Mouse (Mus musculus): ENCODE results near the gene Ccdc7a. TPM values are rescaled to one million over a fixed set of nuclear protein-coding genes. Genes with fewer than 3 reads are reported as not detected.
A peak's percentile ranks its signal among the peaks of the same experiment; 100 is the strongest.
"Not testable (repeated sequence)": the region's sequence is repeated elsewhere in the genome, so short reads cannot be mapped to it uniquely, and the experiment has no call there.

The Ccdc7a gene
- total RNA-seq (2021) = not detected
- long read RNA-seq, experiment 1 = 0 reads
- long read RNA-seq, experiment 2 = 0 reads

- not testable (repeated sequence) for DNase-seq (ENCODE audit: low spot score in 2 of 2)
Observed at GRCm38 (mm10) chr8:129065417-129065816, at the start of gene Ccdc7a. Gene Ccdc7a (minus strand): TSS chr8:129065517.

DNA sequence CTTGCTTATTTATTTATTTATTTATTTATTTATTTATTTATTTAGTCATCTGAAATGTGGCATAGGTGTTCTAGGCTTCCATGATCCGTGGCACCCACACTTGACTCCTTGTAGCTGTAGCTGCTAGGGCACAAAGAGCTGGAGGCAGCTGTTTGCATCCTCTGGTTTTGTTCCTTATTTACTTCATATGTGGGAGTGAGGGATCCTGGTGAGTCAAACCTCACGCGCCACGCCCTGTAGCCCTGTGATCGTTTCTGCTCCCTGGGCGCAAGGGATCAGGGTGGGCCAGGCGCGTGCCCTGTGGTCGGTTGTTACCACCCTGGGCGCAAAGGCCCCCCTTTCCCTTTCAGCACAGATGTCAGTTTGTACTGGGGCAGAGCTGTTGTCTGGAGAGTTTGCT lies 1.5 kb upstream of the Ccdc7a start, which contains the start of gene Ccdc7b:
Ccdc7b (plus strand) TSS at position 301 of the 400 bp plus-strand sequence.
- DNase-seq (ENCODE audit: low spot score in 2 of 2) = not testable (repeated sequence)

GRCm38 (mm10) chr8:128991389-128991788 lies 73.9 kb downstream of the Ccdc7a start:
- no peak for DNase-seq (ENCODE audit: low spot score in 2 of 2)

GRCm38 (mm10) chr8:128948941-128949340 lies 116.4 kb downstream of the Ccdc7a start:
- not testable (repeated sequence) for DNase-seq (ENCODE audit: low spot score in 2 of 2)

GRCm38 (mm10) chr8:128941022-128941641 lies 124.2 kb downstream of the Ccdc7a start:
- DNase-seq (ENCODE audit: low spot score in 2 of 2) = peak; percentile 17 to 32

DNA sequence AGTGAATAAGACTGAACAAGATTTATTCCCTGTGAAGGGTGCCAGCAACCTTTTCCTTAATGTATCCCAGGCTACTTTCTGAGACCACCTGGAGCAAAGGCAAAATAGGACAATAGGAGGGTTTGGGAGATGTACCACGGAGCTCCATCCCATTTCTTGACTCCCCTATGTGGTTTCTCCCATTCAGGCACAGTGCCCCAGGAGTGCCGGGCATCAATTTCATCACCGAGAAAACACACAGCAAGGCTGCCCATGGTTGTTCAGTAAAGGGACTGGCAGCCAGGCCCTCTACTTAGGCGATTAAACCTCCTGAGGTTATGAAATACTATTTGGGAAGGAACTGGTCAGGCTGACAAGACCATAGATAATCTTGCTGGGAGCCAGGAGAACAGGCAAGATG lies 131.9 kb downstream of the Ccdc7a start:
- no peak for DNase-seq (ENCODE audit: low spot score in 2 of 2)

DNA sequence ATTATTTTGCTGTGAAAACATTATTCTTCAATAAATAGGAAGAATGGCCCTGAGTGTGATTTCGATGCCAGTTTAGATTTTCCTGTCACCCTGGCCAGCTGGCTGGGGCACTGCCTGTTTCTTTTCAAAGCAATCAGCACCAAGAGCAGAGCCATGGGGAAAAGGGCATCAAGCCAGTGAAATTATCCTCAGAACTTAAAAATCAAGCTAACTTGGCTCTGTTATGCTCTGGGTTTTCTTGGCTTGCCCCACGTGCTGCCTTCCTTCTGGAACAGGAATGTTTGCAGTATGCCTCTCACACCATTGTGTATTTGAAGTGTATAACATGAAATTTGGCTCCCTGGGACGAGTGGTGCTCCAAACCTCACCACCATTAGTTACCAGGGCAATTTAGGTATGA lies 182.6 kb downstream of the Ccdc7a start:
- DNase-seq (ENCODE audit: low spot score in 2 of 2) = no peak

GRCm38 (mm10) chr8:128843749-128844148 lies 221.6 kb downstream of the Ccdc7a start:
- DNase-seq (ENCODE audit: low spot score in 2 of 2) = no peak

DNA sequence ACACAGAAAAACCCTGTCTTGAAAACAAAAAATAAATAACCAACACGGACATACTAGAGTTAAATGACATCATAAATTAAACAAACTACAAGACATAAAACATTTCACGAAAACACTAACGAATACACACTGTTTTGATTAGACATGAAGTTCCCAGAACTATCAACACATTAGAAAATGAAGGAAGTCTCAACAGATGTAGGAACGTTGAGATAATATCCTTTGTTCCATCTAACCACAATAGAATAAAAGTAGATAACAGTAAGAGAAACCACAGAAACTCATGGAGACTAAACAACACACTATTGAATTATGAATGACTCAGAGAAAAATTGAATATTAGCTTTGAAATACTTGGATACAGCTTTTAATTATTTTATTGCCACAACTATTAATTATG lies 252.8 kb downstream of the Ccdc7a start:
- DNase-seq (ENCODE audit: low spot score in 2 of 2) = no peak

DNA sequence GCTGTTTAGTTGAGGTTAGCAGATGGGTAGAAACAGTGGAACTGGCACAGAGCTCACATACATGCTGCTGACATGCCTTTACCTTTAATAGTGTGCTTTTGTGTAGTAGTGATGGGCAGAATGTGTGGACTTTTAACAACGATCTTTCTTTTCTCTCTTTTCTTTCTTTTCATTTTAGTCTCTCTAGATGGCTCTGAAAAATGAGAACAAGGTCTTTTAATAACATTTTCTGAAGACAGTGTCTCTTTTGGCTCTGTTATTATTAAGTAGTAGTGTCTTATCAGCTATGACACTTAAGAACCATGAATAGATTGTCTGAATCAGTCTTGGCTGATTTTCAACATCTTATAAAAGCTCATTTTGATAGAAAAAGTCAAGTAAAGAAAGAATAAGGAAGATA lies 266.7 kb downstream of the Ccdc7a start, which contains the start of gene Gm3952:
Gm3952 (minus strand) TSS at position 101 of the 400 bp plus-strand sequence.
- no peak for DNase-seq (ENCODE audit: low spot score in 2 of 2)

DNA sequence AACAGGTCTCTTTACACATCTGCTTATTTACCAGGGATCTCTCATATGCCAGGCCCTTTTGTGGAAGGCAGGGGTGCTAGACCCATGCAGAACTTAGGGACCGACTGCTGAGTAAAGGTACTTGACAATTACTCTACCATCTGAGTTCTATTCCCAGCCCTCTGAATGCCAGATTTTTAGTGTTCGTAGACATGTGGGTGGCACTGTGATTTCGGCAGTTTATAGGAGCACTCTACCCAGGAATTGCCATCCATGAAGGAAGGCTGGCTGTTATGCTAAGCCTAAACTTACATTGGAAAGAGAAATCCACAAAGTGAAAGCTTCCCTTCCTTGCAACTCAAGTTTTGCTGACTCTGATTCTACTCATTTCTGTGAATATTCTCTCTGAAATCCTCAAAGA lies 329.6 kb downstream of the Ccdc7a start:
- DNase-seq (ENCODE audit: low spot score in 2 of 2) = no peak

DNA sequence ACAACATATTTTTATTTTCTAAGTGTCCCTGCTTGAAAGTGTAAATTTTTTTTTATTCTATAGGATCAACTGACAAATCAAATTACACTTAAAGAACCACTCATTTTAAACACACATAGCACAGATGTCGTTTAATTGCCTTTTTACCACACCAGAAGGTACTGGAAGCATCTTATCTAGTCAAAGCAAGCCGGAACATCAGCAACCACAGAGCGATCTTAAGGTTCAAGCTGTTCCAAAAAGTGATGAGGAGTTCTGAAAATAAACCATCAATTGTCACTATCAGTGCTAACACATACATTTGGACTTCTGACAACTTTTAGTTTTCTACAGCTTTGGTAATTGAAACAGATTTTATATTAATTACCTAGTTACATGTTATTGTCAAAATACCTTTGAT lies 331.2 kb downstream of the Ccdc7a start:
- DNase-seq (ENCODE audit: low spot score in 2 of 2) = no peak

- DNase-seq (ENCODE audit: low spot score in 2 of 2) = no peak
Observed at GRCm38 (mm10) chr8:128732254-128732653, 333.1 kb downstream of the Ccdc7a start.

GRCm38 (mm10) chr8:128727213-128727612 lies 338.1 kb downstream of the Ccdc7a start:
- DNase-seq (ENCODE audit: low spot score in 2 of 2) = no peak

DNA sequence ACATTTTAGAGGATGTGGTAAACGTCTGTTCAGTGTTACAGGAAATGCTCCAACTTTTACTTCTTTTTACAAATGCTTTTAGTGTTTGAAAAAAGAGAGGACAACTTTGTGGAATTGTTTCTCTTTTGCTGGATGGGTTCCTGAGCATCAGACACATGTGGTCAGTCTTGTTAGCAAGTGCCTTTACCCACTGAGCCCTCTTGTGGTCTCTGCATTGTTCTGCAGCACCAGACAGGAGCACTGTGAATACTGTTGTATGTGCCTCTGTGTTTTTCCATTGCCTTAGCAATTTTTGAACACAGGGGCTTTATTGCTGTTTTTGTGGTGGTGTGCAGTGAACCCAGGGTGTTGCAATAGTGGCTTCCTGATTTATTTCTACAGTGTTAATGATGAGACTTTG lies 340.5 kb downstream of the Ccdc7a start:
- no peak for DNase-seq (ENCODE audit: low spot score in 2 of 2)

- DNase-seq (ENCODE audit: low spot score in 2 of 2) = no peak
Observed at GRCm38 (mm10) chr8:128716184-128716583, 349.1 kb downstream of the Ccdc7a start.

GRCm38 (mm10) chr8:128709261-128709660 lies 356.1 kb downstream of the Ccdc7a start:
- peak; percentile 74 to 82 for DNase-seq (ENCODE audit: low spot score in 2 of 2)

- no peak for DNase-seq (ENCODE audit: low spot score in 2 of 2)
Observed at GRCm38 (mm10) chr8:128704836-128705235, 360.5 kb downstream of the Ccdc7a start.

DNA sequence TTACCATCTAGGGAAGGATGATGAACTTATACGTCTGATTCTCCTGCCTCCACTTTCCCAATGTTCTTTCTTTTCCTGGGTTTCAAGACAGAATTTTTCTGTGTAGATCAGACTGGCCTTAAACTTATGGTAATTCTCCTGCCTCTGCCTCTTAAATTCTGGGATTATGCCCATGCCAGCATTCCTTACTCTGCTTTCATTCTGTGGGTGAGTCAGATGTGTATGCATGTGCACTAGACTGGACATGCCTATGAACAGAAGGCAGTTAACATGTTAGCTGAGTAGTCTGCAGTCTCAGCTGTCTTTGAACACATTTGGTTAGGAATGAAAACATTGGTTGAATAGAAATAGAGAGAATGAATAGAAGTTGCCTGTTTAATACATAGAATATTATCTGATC lies 360.9 kb downstream of the Ccdc7a start:
- no peak for DNase-seq (ENCODE audit: low spot score in 2 of 2)

DNA sequence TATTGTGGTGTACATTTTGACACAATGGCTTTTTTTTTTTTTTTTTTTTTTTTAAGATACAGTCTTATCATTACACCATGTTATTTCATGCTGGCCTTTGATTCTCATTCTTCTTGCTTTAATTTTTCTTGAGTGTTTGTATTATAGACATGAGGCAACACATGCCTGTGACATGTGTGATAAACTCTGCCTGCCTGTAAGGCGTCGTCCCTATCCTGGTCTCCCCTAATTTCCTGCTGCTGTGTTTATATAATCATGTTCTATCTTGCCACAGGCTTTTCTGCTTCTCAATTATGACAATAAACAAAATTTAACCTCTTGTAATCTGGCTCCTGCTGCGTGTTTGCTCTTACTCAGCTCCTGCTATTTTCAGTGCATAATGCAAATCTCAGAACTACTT lies 367.4 kb downstream of the Ccdc7a start:
- DNase-seq (ENCODE audit: low spot score in 2 of 2) = no peak

GRCm38 (mm10) chr8:128696701-128697397 lies 368.5 kb downstream of the Ccdc7a start:
- DNase-seq (ENCODE audit: low spot score in 2 of 2) = no peak

DNA sequence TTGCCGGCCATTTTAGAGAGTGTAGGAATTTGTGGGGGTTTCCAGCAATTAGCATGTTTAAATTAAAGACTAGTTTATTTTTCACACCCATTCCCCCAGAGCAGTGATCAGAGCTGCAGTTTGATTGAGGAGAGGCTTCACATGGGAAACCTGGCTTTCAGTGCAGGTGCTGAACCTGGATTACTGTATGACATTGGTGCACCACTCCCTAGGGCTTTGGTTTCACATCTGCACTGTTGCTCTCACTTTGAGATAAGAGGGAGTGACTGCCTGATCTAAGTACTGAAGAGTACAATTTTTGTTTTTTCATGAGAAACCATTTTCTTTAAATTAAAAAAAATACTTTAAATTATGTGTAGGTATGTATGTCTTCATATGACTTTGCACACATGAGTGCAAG lies 375.3 kb downstream of the Ccdc7a start:
- DNase-seq (ENCODE audit: low spot score in 2 of 2) = no peak

DNA sequence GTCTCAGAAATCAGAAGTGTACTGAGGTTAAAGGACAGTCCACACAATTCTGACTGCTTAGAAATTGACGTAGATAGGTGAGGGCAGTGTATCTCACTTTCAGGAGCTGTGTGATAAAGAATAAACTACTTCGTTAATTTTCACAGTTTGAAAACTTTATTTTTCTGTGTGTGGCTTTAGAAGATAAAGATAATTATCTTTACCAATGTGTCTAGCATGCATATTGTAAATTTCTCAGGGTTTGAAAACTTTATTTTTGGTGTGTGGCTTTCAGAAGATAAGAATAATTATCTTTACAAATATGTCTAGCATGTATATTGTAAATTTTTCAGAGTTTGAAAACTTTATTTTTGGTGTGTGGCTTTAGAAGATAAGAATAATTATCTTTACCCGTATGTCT lies 376.6 kb downstream of the Ccdc7a start:
- DNase-seq (ENCODE audit: low spot score in 2 of 2) = no peak
